Mouse (Mus musculus) embryonic facial prominence, embryonic 10.5 days (tissue): Measurements from ENCODE around the gene Cacna1g. TPM values are rescaled to one million over a fixed set of nuclear protein-coding genes. Genes with fewer than 3 reads are reported as not detected.
A peak's percentile ranks its signal among the peaks of the same experiment; 100 is the strongest.

Experiments used
- DNase-seq: peaks from one replicate; pipeline ENCODE4 v3.0.0-alpha.2; 2017; ENCODE audit warnings: low spot score
- H3K27ac ChIP-seq: fragments of 300-500 bp; sonication (generic); replicated peaks from 2 replicates; pipeline ENCODE4 v1.5.1; 2016; ENCODE audit warnings: mild to moderate bottlenecking
- H3K27me3 ChIP-seq: fragments of 300-500 bp; sonication (generic); replicated peaks from 2 replicates; pipeline ENCODE4 v1.6.1; 2016; ENCODE audit warnings: low read depth, mild to moderate bottlenecking; ENCODE audit not compliant: poor library complexity, severe bottlenecking
- H3K36me3 ChIP-seq: fragments of 300-500 bp; sonication (generic); replicated peaks from 2 replicates; pipeline ENCODE4 v1.6.1; 2016; ENCODE audit warnings: mild to moderate bottlenecking, moderate library complexity
- H3K4me1 ChIP-seq: fragments of 300-500 bp; sonication (generic); 2 replicates; pipeline ENCODE4 v1.6.1; 2016
- H3K4me3 ChIP-seq: fragments of 300-500 bp; sonication (generic); 2 replicates; pipeline ENCODE4 v1.5.1; 2016; ENCODE audit warnings: mild to moderate bottlenecking, moderate library complexity
- H3K9me3 ChIP-seq: fragments of 300-500 bp; sonication (generic); 2 replicates; pipeline ENCODE4 v1.6.1; 2016; ENCODE audit warnings: mild to moderate bottlenecking
- WGBS: fragments of 180-500 bp; shearing (Covaris S2); methylation state at CpG from one replicate; pipeline ENCODE4 v1.1.7; 2016; 5-methylcytosine and 5-hydroxymethylcytosine counted together
- polyA plus RNA-seq: library from polyadenylated mRNA; unstranded; fragments of >200 nt; fragmentation: Nextera tagmentation; extraction: Ambion mirVana; gene quantifications from 2 replicates; pipeline ENCODE4 v1.2.1, GENCODE M21; 2016

The Cacna1g gene
- polyA plus RNA-seq, 1 experiment from 2014 or later = 13.5 TPM

DNA sequence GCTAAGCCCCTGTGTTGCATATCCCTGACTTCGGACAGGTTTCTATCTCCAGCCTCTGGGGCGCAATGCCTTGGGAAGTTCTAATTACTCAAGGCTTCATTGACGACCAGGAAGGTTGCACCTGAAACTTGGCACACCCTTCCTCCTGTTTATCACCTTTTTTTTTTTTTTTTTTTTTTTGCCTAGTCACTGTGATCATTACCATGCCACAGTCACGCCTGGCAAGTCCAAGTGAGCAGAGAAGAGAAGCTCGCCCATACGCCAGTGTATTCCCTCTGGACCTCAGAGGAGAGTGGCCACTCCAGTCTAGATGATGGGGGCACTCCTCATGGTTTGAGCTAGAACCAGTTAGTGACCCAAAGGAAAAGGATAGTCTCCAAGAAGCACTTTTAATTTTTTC is 83.2 kb downstream of the Cacna1g start:
- WGBS = 87% methylated on average over 6 of the region's 6 CpGs
- Histone ChIP-seq H3K4me1 (peaks cover 22% of the 10 kb centered on the region), H3K4me3 (no peak overlapping the region), H3K27ac (no peak overlapping the region), H3K9me3 (no peaks in the 10 kb centered on the region), H3K27me3 (peaks cover 47% of the 10 kb centered on the region), H3K36me3 (no peaks in the 10 kb centered on the region)
- no peak for DNase-seq

- H3K4me1 ChIP-seq = peaks cover 31% of the 10 kb centered on the region
- H3K27ac ChIP-seq = no peak overlapping the region
- no peaks in the 10 kb centered on the region for H3K36me3 ChIP-seq
- DNase-seq = no peak
- peaks cover 48% of the 10 kb centered on the region for H3K27me3 ChIP-seq
- no peak overlapping the region for H3K4me3 ChIP-seq
- WGBS = 75% methylated on average over 6 of the region's 6 CpGs
- no peaks in the 10 kb centered on the region for H3K9me3 ChIP-seq
Observed at GRCm38 (mm10) chr11:94389724-94390396, 84.1 kb downstream of the Cacna1g start.

DNA sequence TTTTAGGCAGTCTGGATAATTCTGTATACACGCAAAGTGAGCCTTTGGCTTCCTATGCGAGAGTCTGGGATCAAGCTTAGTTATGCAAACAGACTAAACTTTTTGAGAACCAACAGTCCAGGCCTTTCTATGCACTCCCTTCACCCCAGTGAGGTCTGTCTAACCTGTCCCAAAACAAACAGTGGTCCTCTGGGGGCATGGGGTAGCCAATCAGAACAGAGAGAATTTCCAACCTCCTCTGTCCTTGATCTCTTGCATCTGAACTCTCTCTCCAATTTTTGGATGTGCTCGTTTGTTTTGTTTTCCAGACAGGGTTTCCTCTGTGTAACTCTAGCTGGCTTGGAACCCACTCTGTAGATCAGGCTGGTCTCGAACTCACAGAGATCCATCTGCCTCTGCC is 85.0 kb downstream of the Cacna1g start:
- no peak overlapping the region for H3K4me3 ChIP-seq
- H3K27me3 ChIP-seq = peaks cover 41% of the 10 kb centered on the region
- WGBS = 78% methylated on average over 4 of the region's 4 CpGs
- DNase-seq = no peak
- H3K9me3 ChIP-seq = no peaks in the 10 kb centered on the region
- peaks cover 31% of the 10 kb centered on the region for H3K4me1 ChIP-seq
- no peaks in the 10 kb centered on the region for H3K36me3 ChIP-seq
- no peak overlapping the region for H3K27ac ChIP-seq

GRCm38 (mm10) chr11:94387756-94388155 is 86.2 kb downstream of the Cacna1g start:
- Histone ChIP-seq H3K4me1 (peaks cover 28% of the 10 kb centered on the region), H3K36me3 (no peaks in the 10 kb centered on the region), H3K27ac (no peak overlapping the region), H3K4me3 (no peak overlapping the region), H3K9me3 (no peaks in the 10 kb centered on the region), H3K27me3 (peaks cover 29% of the 10 kb centered on the region)
- WGBS = 66% methylated on average over 4 of the region's 4 CpGs
- no peak for DNase-seq

GRCm38 (mm10) chr11:94385977-94386771 is 87.8 kb downstream of the Cacna1g start:
- 41% methylated on average over 12 of the region's 12 CpGs for WGBS
- H3K36me3 ChIP-seq = no peaks in the 10 kb centered on the region
- peaks cover 23% of the 10 kb centered on the region for H3K4me1 ChIP-seq
- peaks cover 13% of the 10 kb centered on the region for H3K27me3 ChIP-seq
- peak; percentile 30 for DNase-seq
- H3K4me3 ChIP-seq = no peak overlapping the region
- no peaks in the 10 kb centered on the region for H3K9me3 ChIP-seq
- H3K27ac ChIP-seq = 0 out of 2 replicates have a peak overlapping the region, but pooled peaks have one; percentile 12

GRCm38 (mm10) chr11:94379736-94380135 is 94.3 kb downstream of the Cacna1g start:
- peaks cover 3% of the 10 kb centered on the region; the same call in 1 of the 2 replicates for H3K4me1 ChIP-seq
- 74% methylated on average over 8 of the region's 8 CpGs for WGBS
- H3K36me3 ChIP-seq = no peaks in the 10 kb centered on the region
- peaks cover under 1% of the 10 kb centered on the region; the same call in 1 of the 2 replicates for H3K27me3 ChIP-seq
- no peaks in the 10 kb centered on the region for H3K9me3 ChIP-seq
- DNase-seq = no peak
- H3K4me3 ChIP-seq = no peak overlapping the region
- H3K27ac ChIP-seq = no peak overlapping the region

- 30% methylated on average over 2 of the region's 2 CpGs for WGBS
- Histone ChIP-seq H3K9me3 (no peaks in the 10 kb centered on the region), H3K36me3 (no peaks in the 10 kb centered on the region), H3K4me3 (no peak overlapping the region), H3K4me1 (peaks cover 3% of the 10 kb centered on the region; the same call in 1 of the 2 replicates), H3K27ac (no peak overlapping the region), H3K27me3 (no peaks in the 10 kb centered on the region)
- DNase-seq = no peak
Observed at GRCm38 (mm10) chr11:94379061-94379460, 94.9 kb downstream of the Cacna1g start.

- Histone ChIP-seq H3K4me1 (peaks cover 14% of the 10 kb centered on the region), H3K36me3 (no peaks in the 10 kb centered on the region), H3K9me3 (no peaks in the 10 kb centered on the region), H3K27ac (no peak overlapping the region), H3K27me3 (peaks cover 28% of the 10 kb centered on the region), H3K4me3 (no peak overlapping the region)
- DNase-seq = no peak
- 90% methylated on average over 13 of the region's 13 CpGs for WGBS
Observed at GRCm38 (mm10) chr11:94374276-94374948, 99.6 kb downstream of the Cacna1g start.

DNA sequence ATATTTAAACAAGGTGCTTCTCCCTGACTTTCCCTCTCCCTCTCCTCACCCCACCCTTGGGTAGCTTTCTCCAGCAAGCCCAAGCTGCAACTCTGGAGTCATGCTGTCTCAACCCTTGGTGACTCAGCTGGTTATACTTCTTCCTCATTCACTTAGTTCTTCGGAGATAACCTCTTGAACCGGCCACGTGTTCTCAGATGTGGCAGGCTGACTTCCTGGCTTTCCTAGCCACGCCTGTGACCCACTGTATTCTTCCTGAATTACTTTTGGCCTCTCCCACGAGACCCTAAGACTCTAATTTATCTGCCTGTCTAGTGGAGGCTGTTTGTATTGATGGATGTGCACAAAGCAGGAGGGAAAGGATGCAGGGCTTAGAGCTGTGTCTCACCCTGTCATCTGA is 103.2 kb downstream of the Cacna1g start:
- Histone ChIP-seq H3K4me3 (no peak overlapping the region), H3K36me3 (no peaks in the 10 kb centered on the region), H3K9me3 (peaks cover 4% of the 10 kb centered on the region; the same call in 1 of the 2 replicates), H3K27me3 (peaks cover 34% of the 10 kb centered on the region), H3K27ac (no peak overlapping the region), H3K4me1 (peaks cover 10% of the 10 kb centered on the region)
- no peak for DNase-seq
- WGBS = 47% methylated on average over 5 of the region's 5 CpGs

GRCm38 (mm10) chr11:94369981-94370380 is 104.0 kb downstream of the Cacna1g start:
- 85% methylated on average over 6 of the region's 6 CpGs for WGBS
- Histone ChIP-seq H3K27ac (no peak overlapping the region), H3K36me3 (no peaks in the 10 kb centered on the region), H3K4me1 (peaks cover 10% of the 10 kb centered on the region), H3K27me3 (peaks cover 34% of the 10 kb centered on the region), H3K4me3 (no peak overlapping the region), H3K9me3 (peaks cover 4% of the 10 kb centered on the region; the same call in 1 of the 2 replicates)
- no peak for DNase-seq

- DNase-seq = no peak
- Histone ChIP-seq H3K36me3 (no peaks in the 10 kb centered on the region), H3K4me3 (no peak overlapping the region), H3K9me3 (peaks cover 4% of the 10 kb centered on the region; the same call in 1 of the 2 replicates), H3K4me1 (no peaks in the 10 kb centered on the region), H3K27me3 (0 out of 2 replicates have a peak, but pooled peaks cover 7% of the 10 kb centered on the region), H3K27ac (no peak overlapping the region)
- 59% methylated on average over 3 of the region's 3 CpGs for WGBS
Observed at GRCm38 (mm10) chr11:94365340-94365739, 108.7 kb downstream of the Cacna1g start.

- no peak overlapping the region for H3K27ac ChIP-seq
- H3K9me3 ChIP-seq = peaks cover 4% of the 10 kb centered on the region; the same call in 1 of the 2 replicates
- no peak for DNase-seq
- H3K4me1 ChIP-seq = no peaks in the 10 kb centered on the region
- WGBS = 84% methylated on average over 7 of the region's 7 CpGs
- no peak overlapping the region for H3K4me3 ChIP-seq
- H3K27me3 ChIP-seq = 0 out of 2 replicates have a peak, but pooled peaks cover 7% of the 10 kb centered on the region
- no peaks in the 10 kb centered on the region for H3K36me3 ChIP-seq
Observed at GRCm38 (mm10) chr11:94363690-94364089, 110.3 kb downstream of the Cacna1g start.
